Mouse (Mus musculus): ENCODE results near the gene Slc37a1. TPM values are rescaled to one million over a fixed set of nuclear protein-coding genes. Genes with fewer than 3 reads are reported as not detected.

The Slc37a1 gene
- total and polyA plus RNA-seq, 3 experiments, result 14.2 to 15.0 TPM; not detected in 1

GRCm38 (mm10) chr17:31317521-31318272, 31.1 kb downstream of the Slc37a1 start:
- Histone ChIP-seq H3K27me3 (ENCODE audit: control insufficient read depth in 1 of 2, insufficient read depth in 2 of 2, low read length in 2 of 2) (no peaks in the 10 kb centered on the region), H3K79me2 (ENCODE audit: control insufficient read depth, insufficient read depth, low read length, poor library complexity) (no peaks in the 10 kb centered on the region), H3K9ac (ENCODE audit: control insufficient read depth, low read depth, low read length, poor library complexity, severe bottlenecking) (no peak overlapping the region), H3K27ac (ENCODE audit: control insufficient read depth, low read depth, low read length) (no peak overlapping the region), H3K4me1 (ENCODE audit: control insufficient read depth in 1 of 2, insufficient read depth in 2 of 2, low read length in 2 of 2) (no peaks in the 10 kb centered on the region), H3K4me3 (ENCODE audit: control insufficient read depth in 1 of 2, insufficient read depth in 1 of 2, low read depth in 2 of 2, low read length in 2 of 2) (no peak overlapping the region), H3K36me3 (ENCODE audit: control insufficient read depth in 1 of 2, insufficient read depth in 2 of 2, low read length in 2 of 2) (no peaks in the 10 kb centered on the region; a peak in 1 of 4 replicates), H3K9me3 (replicated peaks; ENCODE audit: insufficient read depth, low read length) (no peaks in the 10 kb centered on the region)
- no peak for DNase-seq (ENCODE audit: low read depth, low spot score)
- TF ChIP-seq SMC3 (IDR thresholded peaks at IDR 0.05; ENCODE audit: low read depth, low read length) (peak; percentile 26), MYC (IDR thresholded peaks at IDR 0.05; ENCODE audit: low read depth, low read length) (no peak), RCOR1 (IDR thresholded peaks at IDR 0.05; ENCODE audit: low read depth, low read length) (no peak), NELFE (IDR thresholded peaks at IDR 0.05; ENCODE audit: low read depth, low read length) (no peak), CTCF (IDR thresholded peaks at IDR 0.05 in 2 of 3, conservative IDR thresholded peaks at IDR 0.05 in 1 of 3; ENCODE audit: control insufficient read depth in 1 of 3, insufficient read depth in 1 of 3, low read depth in 2 of 3, low read length in 3 of 3, poor library complexity in 1 of 3, severe bottlenecking in 1 of 3) (peak in 2 of 3 experiments; percentile 36 to 48; a peak in 4 of 6 replicates)

- Histone ChIP-seq H3K4me1 (ENCODE audit: control insufficient read depth in 1 of 2, insufficient read depth in 2 of 2, low read length in 2 of 2) (no peaks in the 10 kb centered on the region), H3K36me3 (ENCODE audit: control insufficient read depth in 1 of 2, insufficient read depth in 2 of 2, low read length in 2 of 2) (no peaks in the 10 kb centered on the region; a peak in 1 of 4 replicates), H3K9ac (ENCODE audit: control insufficient read depth, low read depth, low read length, poor library complexity, severe bottlenecking) (no peak overlapping the region), H3K9me3 (replicated peaks; ENCODE audit: insufficient read depth, low read length) (no peaks in the 10 kb centered on the region), H3K27ac (ENCODE audit: control insufficient read depth, low read depth, low read length) (no peak overlapping the region), H3K27me3 (ENCODE audit: control insufficient read depth in 1 of 2, insufficient read depth in 2 of 2, low read length in 2 of 2) (no peaks in the 10 kb centered on the region), H3K4me3 (ENCODE audit: control insufficient read depth in 1 of 2, insufficient read depth in 1 of 2, low read depth in 2 of 2, low read length in 2 of 2) (no peak overlapping the region), H3K79me2 (ENCODE audit: control insufficient read depth, insufficient read depth, low read length, poor library complexity) (no peaks in the 10 kb centered on the region)
- no peak for TF ChIP-seq CHD2 (IDR thresholded peaks at IDR 0.05; ENCODE audit: low read length)
- no peak for TF ChIP-seq GATA1 (IDR thresholded peaks at IDR 0.05; ENCODE audit: low read depth, low read length)
- no peak for TF ChIP-seq ETS1 (IDR thresholded peaks at IDR 0.05; ENCODE audit: low read depth, low read length)
- TF ChIP-seq JUND (IDR thresholded peaks at IDR 0.05; ENCODE audit: low read depth, low read length), result no peak
- no peak for TF ChIP-seq ZKSCAN1 (IDR thresholded peaks at IDR 0.05; ENCODE audit: low read depth, low read length)
- DNase-seq (ENCODE audit: low read depth, low spot score), result no peak
Observed at GRCm38 (mm10) chr17:31318906-31319767, 32.5 kb downstream of the Slc37a1 start.

GRCm38 (mm10) chr17:31321425-31321824, 34.8 kb downstream of the Slc37a1 start:
- Histone ChIP-seq H3K27ac (ENCODE audit: control insufficient read depth, low read depth, low read length) (no peak overlapping the region), H3K4me1 (ENCODE audit: control insufficient read depth in 1 of 2, insufficient read depth in 2 of 2, low read length in 2 of 2) (no peaks in the 10 kb centered on the region), H3K79me2 (ENCODE audit: control insufficient read depth, insufficient read depth, low read length, poor library complexity) (no peaks in the 10 kb centered on the region), H3K4me3 (ENCODE audit: control insufficient read depth in 1 of 2, insufficient read depth in 1 of 2, low read depth in 2 of 2, low read length in 2 of 2) (no peak overlapping the region), H3K9me3 (replicated peaks; ENCODE audit: insufficient read depth, low read length) (no peaks in the 10 kb centered on the region), H3K36me3 (ENCODE audit: control insufficient read depth in 1 of 2, insufficient read depth in 2 of 2, low read length in 2 of 2) (no peaks in the 10 kb centered on the region; a peak in 1 of 4 replicates), H3K9ac (ENCODE audit: control insufficient read depth, low read depth, low read length, poor library complexity, severe bottlenecking) (no peak overlapping the region), H3K27me3 (ENCODE audit: control insufficient read depth in 1 of 2, insufficient read depth in 2 of 2, low read length in 2 of 2) (no peaks in the 10 kb centered on the region)
- no peak for TF ChIP-seq POLR2AphosphoS2 (IDR thresholded peaks at IDR 0.05; ENCODE audit: low read length)
- TF ChIP-seq CHD2 (IDR thresholded peaks at IDR 0.05; ENCODE audit: low read length), result no peak
- TF ChIP-seq JUND (IDR thresholded peaks at IDR 0.05; ENCODE audit: low read depth, low read length), result no peak
- TF ChIP-seq E2F4 (IDR thresholded peaks at IDR 0.05; ENCODE audit: borderline replicate concordance, low read depth, low read length), result no peak
- no peak for TF ChIP-seq MAX (IDR thresholded peaks at IDR 0.05; ENCODE audit: low read length)
- TF ChIP-seq TBP (IDR thresholded peaks at IDR 0.05; ENCODE audit: low read depth, low read length), result no peak
- no peak for TF ChIP-seq SMC3 (IDR thresholded peaks at IDR 0.05; ENCODE audit: low read depth, low read length)
- TF ChIP-seq RAD21 (IDR thresholded peaks at IDR 0.05; ENCODE audit: low read depth, low read length), result no peak
- TF ChIP-seq CTCF (IDR thresholded peaks at IDR 0.05 in 2 of 3, conservative IDR thresholded peaks at IDR 0.05 in 1 of 3; ENCODE audit: control insufficient read depth in 1 of 3, insufficient read depth in 1 of 3, low read depth in 2 of 3, low read length in 3 of 3, poor library complexity in 1 of 3, severe bottlenecking in 1 of 3), result no peak
- no peak for TF ChIP-seq ELF1 (IDR thresholded peaks at IDR 0.05; ENCODE audit: low read depth, low read length)
- no peak for TF ChIP-seq ZC3H11A (IDR thresholded peaks at IDR 0.05; ENCODE audit: low read depth, low read length)
- no peak for DNase-seq (ENCODE audit: low read depth, low spot score)

Measured in MEL (cell line).